Mouse (Mus musculus) heart, postnatal 0 days (tissue): ENCODE results near the gene Plb1.

Source experiments
- CTCF ChIP-seq: IDR thresholded peaks from 2 replicates; pipeline ENCODE4 v1.5.1; 2016; ENCODE audit warnings: antibody characterized with exemption, control low read depth, low read depth
- EP300 ChIP-seq: IDR thresholded peaks from 2 replicates; pipeline ENCODE4 v1.6.1; 2016; ENCODE audit warnings: antibody characterized with exemption, low read depth

GRCm38 (mm10) chr5:32340246-32340645 is 107.7 kb downstream of the Plb1 start:
- TF ChIP-seq EP300 (no peak), CTCF (no peak)
